Mouse (Mus musculus): ENCODE results near the gene Ak7. TPM values are rescaled to one million over a fixed set of nuclear protein-coding genes. Genes with fewer than 3 reads are reported as not detected.

Gene Ak7
- polyA plus RNA-seq (2017; shearing (Covaris generic)): under 1 TPM; 0.26 to 0.31 TPM

DNA sequence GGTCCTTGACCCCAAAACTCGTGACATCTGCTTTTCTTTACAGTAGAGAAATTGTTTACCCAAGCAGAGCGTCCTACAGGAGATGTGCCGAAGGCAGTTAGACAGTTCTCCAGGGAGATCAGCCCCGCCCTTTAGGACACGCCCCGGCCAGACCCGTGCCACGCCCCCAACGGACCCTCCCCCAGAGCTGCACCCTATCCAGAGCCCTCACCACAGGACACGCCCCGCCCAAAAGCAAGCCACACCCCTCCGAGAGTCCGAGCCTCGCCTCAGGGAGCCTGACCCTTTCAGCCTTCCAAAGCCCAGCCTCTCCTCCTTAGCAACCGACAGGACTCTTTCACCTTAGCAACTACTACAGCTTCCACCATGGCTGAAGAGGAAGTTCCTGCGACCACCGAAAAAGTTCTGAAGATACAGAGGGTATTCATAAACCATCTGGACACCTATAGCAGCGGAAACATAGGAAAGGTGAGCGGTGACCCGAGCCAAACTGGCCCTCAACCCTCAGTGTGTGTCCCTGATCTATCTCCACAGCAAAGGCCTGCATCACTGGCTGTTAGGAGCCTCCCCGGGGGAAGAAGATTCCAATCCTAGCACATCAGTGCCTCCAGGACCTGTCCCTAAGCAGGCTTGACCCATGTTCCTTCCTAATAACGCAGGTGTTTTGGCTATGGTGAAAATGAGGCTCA, at the start of gene Ak7:
Gene Ak7, plus strand, starts transcription at position 178 of the 689 bp plus-strand sequence.

DNA sequence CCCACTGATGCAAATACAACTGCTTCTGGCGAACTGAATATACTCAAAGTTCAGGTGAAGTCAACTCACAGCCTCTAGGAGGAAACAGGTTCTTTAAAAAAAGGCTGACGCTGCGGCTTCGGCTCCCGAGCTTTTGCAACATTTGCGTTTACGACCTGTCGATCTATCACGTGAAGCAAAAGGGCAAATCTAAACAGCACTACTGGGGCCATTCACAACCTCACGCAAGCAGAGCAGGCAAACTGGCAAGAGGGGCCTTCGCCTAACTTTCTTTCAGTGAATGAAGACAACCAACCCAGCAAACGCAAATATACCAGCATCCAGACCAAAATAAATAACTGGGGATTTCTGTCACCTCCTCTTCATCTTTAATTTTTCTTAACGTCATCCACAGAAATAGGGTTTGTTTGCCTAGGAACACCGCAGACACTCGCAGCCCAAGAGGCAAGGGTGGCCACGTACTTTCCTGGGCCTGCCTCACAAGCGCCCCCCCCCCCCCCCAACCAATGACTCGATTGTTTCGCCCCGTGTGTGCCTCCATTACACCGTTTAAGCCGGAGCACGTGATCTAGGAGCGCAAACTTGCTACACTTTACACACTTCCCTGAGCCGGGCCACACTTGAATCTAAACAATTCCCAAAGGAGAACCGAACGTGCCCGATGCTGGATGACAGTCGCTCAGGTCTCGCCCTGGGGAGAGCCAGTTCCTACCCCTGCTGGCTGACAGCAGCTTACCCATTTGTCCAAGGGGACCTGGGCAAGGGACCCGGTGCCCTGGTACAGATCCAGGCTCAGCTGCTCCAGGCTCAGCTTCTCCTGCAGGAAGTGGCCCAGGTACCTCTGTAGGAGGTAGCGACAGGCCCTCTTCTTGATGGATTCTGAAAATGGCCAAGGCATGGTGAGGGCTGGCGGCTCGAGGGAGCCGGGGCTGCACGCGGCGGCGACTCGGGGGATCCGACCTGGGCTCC, 21.6 kb upstream of the Ak7 start, which contains the start of gene Gskip:
Gene Gskip, plus strand, starts transcription at position 897 of the 969 bp plus-strand sequence.

DNA sequence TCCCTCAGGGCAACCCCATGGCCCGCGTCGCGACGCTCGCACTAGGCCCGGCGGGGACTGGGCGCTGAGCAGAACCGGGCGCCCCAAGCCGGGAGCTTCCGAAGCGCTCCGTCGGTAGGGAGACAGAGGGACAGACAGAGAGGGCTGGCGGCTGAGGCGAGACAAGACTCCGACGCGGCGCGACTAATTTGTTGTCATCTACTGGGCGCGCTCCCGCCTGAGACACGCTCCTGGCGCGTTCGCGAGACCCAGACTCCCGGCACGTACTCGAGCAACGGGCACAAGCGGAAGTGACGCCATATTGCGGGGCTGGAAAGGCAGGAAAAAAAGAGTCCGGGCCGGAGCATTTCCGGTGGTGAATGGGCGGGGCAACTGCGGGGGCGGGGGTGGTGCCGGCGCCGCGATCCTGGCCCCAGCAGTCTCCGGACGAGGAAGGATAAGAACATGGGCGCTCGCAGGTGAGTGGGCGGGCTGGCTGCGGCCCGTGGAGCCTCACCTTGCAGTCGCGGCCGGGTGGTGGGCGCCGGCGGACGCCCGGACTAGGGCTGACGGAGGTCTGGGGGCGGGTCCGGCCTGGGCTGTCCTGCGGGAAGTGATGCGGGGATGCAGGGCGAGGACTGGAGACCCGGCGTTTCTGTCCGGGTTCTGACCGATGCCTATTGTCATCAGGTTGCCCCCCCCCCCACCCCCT, 20.6 kb upstream of the Ak7 start, which contains the start of gene Atg2b:
Gene Atg2b, minus strand, starts transcription at position 211 of the 691 bp plus-strand sequence.

DNA sequence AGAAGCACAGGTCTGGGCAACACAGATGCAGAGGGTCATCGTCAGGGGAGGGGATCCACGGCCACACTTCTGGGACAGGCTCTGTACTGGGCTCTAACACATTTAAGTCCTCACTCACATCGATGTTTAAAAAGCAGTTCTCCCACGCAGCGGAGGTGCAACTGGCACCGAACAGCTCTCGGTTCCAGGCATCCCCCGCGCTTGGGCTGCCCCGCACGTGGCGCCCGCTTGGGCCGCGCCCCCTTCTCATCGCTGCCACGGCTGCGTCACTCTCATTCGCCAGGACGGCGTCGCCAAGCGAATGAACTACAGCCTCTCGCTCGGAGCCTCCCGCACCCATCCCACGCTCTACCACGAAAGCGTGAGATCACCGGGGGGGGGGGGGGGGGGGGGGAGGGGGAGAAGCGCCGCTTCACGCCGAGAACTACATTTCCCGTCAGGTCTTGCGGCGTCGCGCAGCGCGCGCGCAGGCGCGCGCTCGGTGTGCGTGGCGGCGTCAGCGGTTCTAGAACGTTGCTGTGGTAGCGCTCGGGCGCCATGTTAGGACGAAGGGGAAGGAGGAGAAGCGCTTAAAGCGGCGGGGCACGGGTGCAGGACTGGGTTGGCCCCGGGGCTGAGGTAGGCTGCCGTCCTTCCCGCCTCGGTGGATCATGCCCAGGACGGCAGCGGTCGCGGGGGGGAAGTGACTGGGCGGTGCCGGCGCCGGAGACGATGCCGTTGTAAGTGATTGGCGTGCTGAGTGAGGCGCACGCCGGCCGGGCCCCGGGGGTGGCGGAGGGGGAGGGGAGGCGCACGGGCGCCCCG, 78.6 kb downstream of the Ak7 start, which contains the start of gene Papola:
Gene Papola, plus strand, starts transcription at position 499 of the 804 bp plus-strand sequence.

Other genes starting within 250 kb of the Ak7 start
- gene Bdkrb2, start 142.8 kb upstream of the Ak7 start, polyA plus RNA-seq (2017; shearing (Covaris generic)): under 1 TPM in 1 of 2 experiments, not detected in 1; 0.27 TPM
- gene Bdkrb1, start 102.9 kb upstream of the Ak7 start, polyA plus RNA-seq (2017; shearing (Covaris generic)): under 1 TPM in 1 of 2 experiments, not detected in 1; 0.25 TPM
- gene Gskip, start 21.1 kb upstream of the Ak7 start, polyA plus RNA-seq (2017; shearing (Covaris generic)): 10 to 100 TPM; 49.7 to 56.3 TPM
- gene Atg2b, start 20.8 kb upstream of the Ak7 start, polyA plus RNA-seq (2017; shearing (Covaris generic)): 10 to 100 TPM in 1 of 2 experiments, 1 to 10 TPM in 1; 9.5 to 15.3 TPM
- gene Papola, start 78.7 kb downstream of the Ak7 start, polyA plus RNA-seq (2017; shearing (Covaris generic)): 100 to 1,000 TPM; 212 to 235 TPM